Mouse (Mus musculus): Measurements from ENCODE around the gene Gtf3c6.

- TF ChIP-seq POLR2A (IDR thresholded peaks at IDR 0.05; ENCODE audit: borderline replicate concordance, extremely low read depth, insufficient read depth, insufficient read length, poor library complexity, severe bottlenecking) (no peak), CTCF (IDR thresholded peaks at IDR 0.05; ENCODE audit: borderline replicate concordance, extremely low read depth, insufficient read depth, insufficient read length) (no peak)
Measured at GRCm38 (mm10) chr10:40273938-40274337, 16.0 kb upstream of the Gtf3c6 start.
